Mouse (Mus musculus): Measurements from ENCODE around the gene Cdan1. TPM values are rescaled to one million over a fixed set of nuclear protein-coding genes. Genes with fewer than 3 reads are reported as not detected.

Cdan1 gene
- total RNA-seq, 2 experiments from 2014 or later, result 5.3 to 5.6 TPM

GRCm38 (mm10) chr2:120770265-120770935 is 79.5 kb downstream of the Cdan1 start:
- intact Hi-C loops (cut with DNase I), result loop anchor here (10.0 kb wide), 1 partner anchor 1566 kb away; the partner anchor contains the start of genes Dnajc17 and Zfyve19

DNA sequence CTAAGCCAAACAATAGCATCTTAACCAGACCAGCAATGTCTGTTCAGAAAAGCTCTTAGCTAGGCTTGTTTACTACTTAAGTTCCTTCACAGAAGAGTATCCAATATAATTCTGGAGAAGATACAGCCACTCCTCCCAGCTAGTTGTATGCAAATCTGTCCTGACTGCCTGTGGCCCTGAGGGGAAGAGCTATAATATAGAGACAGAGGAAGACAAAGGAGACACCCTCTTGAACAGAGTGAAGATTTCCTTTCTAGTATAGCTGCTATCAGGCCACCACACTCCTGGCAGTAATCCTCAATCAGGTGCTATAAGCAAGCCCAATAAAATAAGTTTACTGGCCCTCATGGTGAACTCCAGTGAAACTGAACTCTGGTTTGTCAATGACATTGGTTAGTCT is 88.0 kb downstream of the Cdan1 start:
- intact Hi-C loops (cut with DNase I), result no loop called here
- no peak for DNase-seq

More at GRCm38 (mm10) chr2:120770265-120770935, 79.5 kb downstream of the Cdan1 start:
- DNase-seq, result no peak

GRCm38 (mm10) chr2:120748041-120748440 is 101.9 kb downstream of the Cdan1 start:
- no peak for DNase-seq
- intact Hi-C loops (cut with DNase I), result no loop called here

GRCm38 (mm10) chr2:120745496-120745895 is 104.4 kb downstream of the Cdan1 start:
- no peak for DNase-seq
- intact Hi-C loops (cut with DNase I), result no loop called here

- intact Hi-C loops (cut with DNase I), result loop anchor here (10.0 kb wide), 1 partner anchor 133 kb away; no protein-coding TSS in a partner anchor
- DNase-seq, result no peak
Measured at GRCm38 (mm10) chr2:120731877-120732530, 117.9 kb downstream of the Cdan1 start.

DNA sequence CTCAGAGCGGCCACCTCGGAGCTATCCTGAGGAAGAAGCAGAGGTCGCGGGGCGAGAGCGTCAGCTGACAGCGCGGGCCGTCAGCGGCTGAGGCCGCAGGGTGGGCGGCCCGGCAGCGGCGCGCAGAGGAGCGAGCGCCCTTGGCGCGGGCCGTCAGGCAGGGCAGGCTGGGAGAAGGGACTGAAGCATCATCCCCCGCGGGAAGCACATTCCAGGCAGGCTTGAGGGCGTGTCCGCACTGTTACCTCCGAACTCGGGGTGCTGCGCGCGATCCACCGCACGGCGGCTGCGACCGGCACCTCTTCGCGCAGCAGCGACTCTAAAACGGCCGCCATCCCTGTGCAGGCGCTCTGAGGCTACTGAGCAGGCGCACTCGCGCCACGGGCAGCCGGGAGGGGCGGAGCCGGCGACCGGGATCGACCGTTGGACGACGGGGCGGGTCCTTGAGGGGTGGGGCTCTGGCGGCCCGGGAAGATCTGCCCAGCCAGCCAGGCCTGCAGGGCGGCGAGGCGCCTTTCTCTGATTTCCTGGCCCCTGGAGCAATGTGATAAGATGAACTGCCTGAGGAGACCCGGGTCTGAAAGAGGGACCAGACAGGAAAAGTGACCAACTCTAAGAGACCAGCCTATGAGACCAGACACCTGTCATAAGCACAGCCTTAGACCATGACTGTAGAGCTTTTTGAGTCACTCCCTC is 118.6 kb downstream of the Cdan1 start:
- intact Hi-C loops (cut with DNase I), result loop anchor here (10.0 kb wide), 1 partner anchor 133 kb away; no protein-coding TSS in a partner anchor
- DNase-seq, result peak; percentile 86 to 94

DNA sequence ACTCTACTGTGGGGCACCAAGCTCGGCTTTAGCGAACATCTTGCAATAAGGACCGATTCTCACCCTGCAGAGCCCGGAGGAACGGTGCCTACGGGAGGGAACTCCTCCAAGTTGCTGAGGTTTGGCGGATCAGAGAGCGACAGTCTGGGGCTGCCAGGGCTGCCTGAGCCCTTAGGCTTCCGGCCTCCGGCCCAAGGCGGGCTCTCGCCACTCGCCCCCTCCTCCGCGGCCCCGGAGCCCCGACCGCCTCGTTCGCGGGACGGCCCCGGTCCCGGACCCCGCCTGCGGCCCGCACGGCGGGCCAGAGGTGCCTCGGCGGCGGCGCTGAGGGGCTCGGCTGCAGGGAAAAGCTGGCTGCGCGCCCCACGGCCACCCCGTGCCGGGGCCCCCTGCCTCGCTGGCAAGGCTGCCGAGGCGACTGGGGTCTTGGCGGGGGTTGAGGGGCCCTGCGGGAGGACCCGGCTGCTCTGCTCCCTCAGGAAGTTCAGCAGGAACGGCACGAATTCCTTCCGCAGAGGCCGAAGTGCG is 119.2 kb downstream of the Cdan1 start:
- intact Hi-C loops (cut with DNase I), result loop anchor here (10.0 kb wide), 1 partner anchor 134 kb away; no protein-coding TSS in a partner anchor
- peak in 1 of 2 experiments; percentile 35 for DNase-seq

- intact Hi-C loops (cut with DNase I), result loop anchor here (10.0 kb wide), 1 partner anchor 135 kb away; no protein-coding TSS in a partner anchor
- DNase-seq, result no peak
Measured at GRCm38 (mm10) chr2:120729775-120730585, 119.9 kb downstream of the Cdan1 start.

DNA sequence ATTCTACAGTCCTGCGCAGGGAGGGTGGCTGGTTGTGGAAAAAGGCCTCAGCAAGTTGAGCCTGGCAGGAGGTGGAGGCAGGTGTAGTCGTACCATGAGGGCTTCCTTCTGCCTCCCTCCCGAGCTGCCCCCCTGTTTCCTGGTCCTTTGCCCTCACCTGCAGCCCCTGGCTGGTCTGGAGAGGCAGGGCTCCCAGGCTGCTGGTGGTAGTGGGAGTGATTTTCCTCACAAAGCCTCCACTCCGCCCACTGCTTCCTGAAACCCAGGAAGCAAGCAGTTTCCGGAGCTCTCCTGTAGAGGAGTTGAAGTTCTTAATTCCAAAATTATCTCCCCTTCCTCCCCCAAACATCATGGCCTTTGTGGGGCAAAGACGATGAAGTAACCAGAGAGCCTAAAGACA is 125.8 kb downstream of the Cdan1 start:
- intact Hi-C loops (cut with DNase I), result no loop called here

GRCm38 (mm10) chr2:120723621-120724020 is 126.3 kb downstream of the Cdan1 start:
- intact Hi-C loops (cut with DNase I), result no loop called here
- DNase-seq, result no peak

More for the DNA sequence above, 125.8 kb downstream of the Cdan1 start:
- DNase-seq, result no peak

DNA sequence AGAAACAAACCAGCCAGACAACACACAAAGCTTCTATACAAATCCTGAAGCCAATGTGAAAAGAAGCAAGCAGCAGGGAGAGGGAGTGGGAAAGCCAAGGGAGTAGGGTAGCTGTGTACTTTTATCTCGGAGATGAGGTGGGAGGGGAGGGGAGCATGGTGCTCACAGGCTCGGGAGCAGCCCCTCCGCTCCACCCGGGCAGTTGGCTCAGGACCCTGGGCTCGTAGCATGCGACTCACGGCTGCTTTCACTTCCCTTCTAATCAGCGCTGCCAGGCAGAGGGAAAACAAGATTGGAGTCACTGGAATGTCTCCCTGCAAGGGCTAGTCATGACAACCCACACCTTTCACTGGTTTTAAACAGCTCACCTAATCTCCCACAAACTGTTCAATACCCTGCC is 127.4 kb downstream of the Cdan1 start:
- intact Hi-C loops (cut with DNase I), result no loop called here
- DNase-seq, result no peak

DNA sequence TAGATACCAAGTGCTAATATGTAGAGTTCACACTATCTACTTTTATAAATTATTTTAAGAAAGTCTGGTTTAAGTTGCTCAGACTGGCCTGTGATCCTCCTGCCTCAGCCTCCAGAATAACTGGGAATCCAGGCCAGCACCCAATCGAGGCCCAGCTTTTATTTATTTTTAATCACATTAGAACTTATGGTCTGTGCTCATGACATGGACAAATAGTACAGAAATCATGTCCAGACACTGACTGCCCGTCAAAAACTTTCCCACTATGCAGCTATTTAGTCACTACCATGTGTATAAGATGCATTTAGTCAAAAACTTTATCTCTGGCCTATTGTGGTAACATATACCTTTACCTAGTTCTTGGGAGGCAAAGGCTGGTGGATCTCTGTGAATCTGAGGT is 128.0 kb downstream of the Cdan1 start:
- no peak for DNase-seq
- intact Hi-C loops (cut with DNase I), result no loop called here

- no peak for DNase-seq
- intact Hi-C loops (cut with DNase I), result no loop called here
Measured at GRCm38 (mm10) chr2:120720821-120721220, 129.1 kb downstream of the Cdan1 start.

- intact Hi-C loops (cut with DNase I), result no loop called here
- DNase-seq, result no peak
Measured at GRCm38 (mm10) chr2:120718496-120718895, 131.4 kb downstream of the Cdan1 start.

GRCm38 (mm10) chr2:120713441-120713840 is 136.5 kb downstream of the Cdan1 start:
- intact Hi-C loops (cut with DNase I), result no loop called here

GRCm38 (mm10) chr2:120710948-120711347 is 139.0 kb downstream of the Cdan1 start:
- intact Hi-C loops (cut with DNase I), result no loop called here

More at GRCm38 (mm10) chr2:120713441-120713840, 136.5 kb downstream of the Cdan1 start:
- DNase-seq, result no peak

GRCm38 (mm10) chr2:120710154-120710553 is 139.8 kb downstream of the Cdan1 start:
- intact Hi-C loops (cut with DNase I), result no loop called here
- DNase-seq, result no peak

More at GRCm38 (mm10) chr2:120710948-120711347, 139.0 kb downstream of the Cdan1 start:
- DNase-seq, result no peak

DNA sequence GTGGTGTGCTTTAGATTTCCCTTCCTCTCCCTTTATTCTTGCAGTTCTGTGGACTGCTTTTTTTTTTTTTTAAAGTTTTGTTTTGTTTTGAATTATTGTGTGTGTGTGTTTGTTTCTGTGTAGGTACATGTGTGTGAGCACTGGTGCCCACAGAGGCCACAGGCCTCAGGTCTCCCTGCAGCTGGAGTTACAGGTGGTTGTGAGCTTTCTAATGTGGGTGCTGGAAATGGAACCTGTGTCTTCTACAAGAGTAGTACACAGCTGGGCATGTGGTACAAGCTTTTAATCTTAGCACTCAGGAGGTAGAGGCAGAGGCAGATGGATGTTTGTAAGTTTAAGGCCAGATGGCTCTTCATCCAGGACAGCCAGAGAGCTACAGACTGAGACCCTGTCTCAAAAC is 142.9 kb downstream of the Cdan1 start:
- intact Hi-C loops (cut with DNase I), result no loop called here
- no peak for DNase-seq

DNA sequence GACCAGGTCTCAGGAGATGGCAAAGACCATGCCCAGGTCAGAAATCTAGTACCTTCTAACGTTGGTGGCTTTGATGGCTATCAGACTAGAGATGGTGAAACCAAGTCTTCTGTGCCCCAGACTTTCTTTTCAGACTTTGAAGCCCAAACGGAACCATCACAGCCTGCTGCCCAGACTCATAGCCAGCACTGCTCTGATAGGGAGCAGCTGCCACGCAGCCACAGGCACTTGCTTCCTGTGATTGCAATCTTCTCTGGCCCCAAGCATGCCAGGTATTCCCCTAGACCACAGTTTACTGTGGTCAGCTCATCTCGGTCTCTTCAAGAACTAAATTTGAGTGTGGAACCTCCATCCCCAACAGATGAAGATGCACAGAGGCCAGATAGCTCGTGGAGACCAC is 147.3 kb downstream of the Cdan1 start:
- intact Hi-C loops (cut with DNase I), result no loop called here
- DNase-seq, result no peak

DNA sequence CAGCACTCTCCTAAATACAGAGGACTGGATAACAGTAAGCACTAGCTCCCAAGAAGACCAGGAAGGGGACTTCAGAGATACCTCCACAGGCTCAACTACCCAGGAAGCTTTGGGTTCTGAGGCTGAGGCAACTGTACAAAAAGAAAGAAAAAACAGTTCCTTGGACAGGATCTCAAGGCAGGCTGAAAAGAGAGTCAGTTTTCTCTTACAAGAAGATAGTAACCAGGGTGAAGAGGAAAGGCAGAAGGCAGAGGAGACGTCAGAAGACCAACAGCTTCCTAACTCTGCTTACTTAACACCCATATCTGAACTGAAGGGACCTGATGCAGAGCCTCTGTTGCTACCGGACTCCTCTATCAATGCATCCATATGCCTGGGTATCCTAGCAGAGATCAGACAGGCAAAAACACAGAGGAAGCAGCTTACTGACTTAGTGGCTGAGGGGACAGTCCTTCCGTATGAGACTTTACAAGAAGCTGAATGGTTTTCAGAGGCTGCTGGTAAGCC is 149.5 kb downstream of the Cdan1 start:
- intact Hi-C loops (cut with DNase I), result no loop called here
- no peak for DNase-seq
